Mouse (Mus musculus) left cerebral cortex, adult 11 months (tissue): ENCODE results near the gene 4930447C04Rik.

Source experiments
- DNase-seq: peaks from one replicate; pipeline ENCODE4 v3.0.0; 2022; ENCODE audit warnings: low spot score

4930447C04Rik gene

DNA sequence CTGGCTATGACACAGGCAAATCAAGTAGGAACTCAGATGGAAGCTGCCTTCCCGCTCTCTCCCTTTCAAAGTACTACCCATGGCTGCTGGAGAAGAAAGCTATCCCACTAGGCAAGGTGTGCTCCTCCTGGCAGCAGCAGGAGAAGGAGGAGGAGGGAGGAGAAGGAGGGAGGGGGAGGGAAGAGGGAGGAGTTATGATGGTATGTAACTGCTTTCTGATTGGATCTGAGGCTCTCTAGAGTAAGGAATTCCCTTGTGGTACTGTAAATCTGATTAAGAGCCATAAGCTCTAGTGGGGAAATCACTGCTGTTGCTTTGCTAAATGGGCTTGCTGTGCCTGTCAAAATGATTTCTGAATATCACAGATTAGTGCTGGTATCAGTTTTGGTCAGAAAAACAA, 99.1 kb downstream of the 4930447C04Rik start:
- no peak for DNase-seq

DNA sequence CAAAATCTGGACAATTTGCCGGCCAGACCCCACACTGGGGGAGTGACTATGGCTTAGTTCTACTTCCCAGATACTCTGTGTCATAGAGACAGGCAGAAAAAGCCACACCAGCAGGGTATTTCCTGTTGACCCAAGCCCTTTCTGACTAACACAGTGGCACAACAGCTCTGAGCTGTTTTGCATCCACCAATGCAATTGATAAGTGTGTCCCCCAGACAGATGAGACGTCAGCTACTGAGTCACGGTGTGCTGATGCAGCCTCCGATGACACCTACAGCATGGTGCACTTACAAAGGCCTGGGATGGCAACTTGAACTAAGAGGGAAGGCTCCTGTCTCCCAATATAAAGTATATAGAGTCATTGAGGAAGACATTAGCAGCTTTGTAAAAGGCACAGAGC, 103.3 kb downstream of the 4930447C04Rik start:
- no peak for DNase-seq

GRCm38 (mm10) chr12:72835518-72836015, 105.0 kb downstream of the 4930447C04Rik start:
- DNase-seq, result no peak

GRCm38 (mm10) chr12:72834773-72835517, 105.6 kb downstream of the 4930447C04Rik start:
- DNase-seq, result no peak

DNA sequence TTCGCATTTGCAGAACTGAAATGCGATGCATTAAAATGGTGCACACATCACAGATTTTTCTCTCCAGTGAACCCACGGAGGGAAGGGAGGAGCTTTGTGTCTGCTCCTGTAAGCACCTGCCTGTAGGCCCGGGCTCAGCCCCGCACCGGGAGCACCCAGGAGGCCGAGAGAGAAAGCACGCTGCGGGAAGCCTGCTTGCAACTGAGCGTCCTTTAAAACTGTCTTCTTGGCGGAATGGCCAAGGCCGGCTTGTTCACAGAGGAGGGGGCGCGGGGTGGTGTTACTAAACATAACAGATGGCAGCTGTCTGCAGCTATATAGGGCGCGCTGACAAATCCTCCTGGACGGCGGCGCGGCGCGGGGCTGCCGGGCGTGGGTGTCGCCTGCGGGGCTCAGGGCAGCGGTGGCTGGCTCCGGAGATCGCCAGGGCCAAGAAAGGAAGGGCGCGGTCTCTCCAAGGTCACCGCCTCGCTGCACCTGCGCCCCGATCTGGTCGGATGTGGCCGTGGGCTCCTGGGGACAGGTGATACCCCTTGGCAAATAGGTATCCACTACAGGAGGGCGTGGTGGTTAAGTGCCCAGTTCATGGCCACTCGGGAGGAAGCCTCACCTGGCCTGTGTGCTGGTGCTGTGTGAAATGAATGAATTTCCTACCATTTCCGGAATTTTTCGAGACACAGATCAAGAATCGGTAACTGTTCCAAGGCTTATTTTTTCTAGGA, 108.7 kb downstream of the 4930447C04Rik start:
- peak; percentile 53 for DNase-seq
